Mouse (Mus musculus) MEL (cell line): ENCODE data around the gene Ercc6. TPM values are rescaled to one million over a fixed set of nuclear protein-coding genes. Genes with fewer than 3 reads are reported as not detected.

ENCODE experiments used
- DNase-seq: peaks from one replicate; pipeline ENCODE4 v3.0.0; 2011; ENCODE audit warnings: low read depth, low spot score
- H3K27ac ChIP-seq: 2 replicates; pipeline ENCODE4 v1.5.1; 2012; ENCODE audit warnings: low read depth, mild to moderate bottlenecking, control low read depth, low read length, moderate library complexity; ENCODE audit not compliant: control insufficient read depth
- H3K27me3 ChIP-seq, 2 experiments: fragments of 150-350 bp in 1 of 2; sonication (generic) in 1 of 2; 2 replicates each; pipeline ENCODE4 v1.6.1; 2012; ENCODE audit warnings: low read length in 2 of 2, mild to moderate bottlenecking in 2 of 2, improper control_type of control experiment in 1 of 2, moderate library complexity in 1 of 2; ENCODE audit not compliant: insufficient read depth in 2 of 2, control insufficient read depth in 1 of 2
- H3K36me3 ChIP-seq, 2 experiments: 2 replicates each; pipeline ENCODE4 v1.6.1; 2012 to 2014; ENCODE audit warnings: low read length in 2 of 2, improper control_type of control experiment in 1 of 2, inconsistent platforms in 1 of 2, mild to moderate bottlenecking in 1 of 2; ENCODE audit not compliant: insufficient read depth in 2 of 2, control insufficient read depth in 1 of 2
- H3K4me1 ChIP-seq, 2 experiments: fragments of 150-350 bp in 1 of 2; sonication (generic) in 1 of 2; 2 replicates each; pipeline ENCODE4 v1.6.1; 2012; ENCODE audit warnings: low read length in 2 of 2, improper control_type of control experiment in 1 of 2, mild to moderate bottlenecking in 1 of 2; ENCODE audit not compliant: insufficient read depth in 2 of 2, control insufficient read depth in 1 of 2
- H3K4me3 ChIP-seq, 2 experiments: fragments of 150-350 bp in 1 of 2; sonication (generic) in 1 of 2; 2 replicates each; pipeline ENCODE4 v1.5.1; 2012; ENCODE audit warnings: low read depth in 2 of 2, low read length in 2 of 2, mild to moderate bottlenecking in 2 of 2, moderate library complexity in 2 of 2, control low read depth in 1 of 2, improper control_type of control experiment in 1 of 2; ENCODE audit not compliant: control insufficient read depth in 1 of 2, insufficient read depth in 1 of 2
- H3K79me2 ChIP-seq: 2 replicates; pipeline ENCODE4 v1.6.1; 2012; ENCODE audit warnings: mild to moderate bottlenecking, low read length, moderate library complexity; ENCODE audit not compliant: control insufficient read depth, poor library complexity, insufficient read depth
- H3K9ac ChIP-seq: 2 replicates; pipeline ENCODE4 v1.6.1; 2012; ENCODE audit warnings: low read depth, mild to moderate bottlenecking, control low read depth, low read length, moderate library complexity; ENCODE audit not compliant: control insufficient read depth, poor library complexity, severe bottlenecking
- H3K9me3 ChIP-seq: fragments of 150-350 bp; sonication (generic); replicated peaks from 2 replicates; pipeline ENCODE4 v1.6.1; 2012; ENCODE audit warnings: mild to moderate bottlenecking, low read length, improper control_type of control experiment, moderate library complexity; ENCODE audit not compliant: insufficient read depth
- CHD1 ChIP-seq: IDR thresholded peaks from 2 replicates; pipeline ENCODE4 v1.6.1; 2012; ENCODE audit warnings: low read depth, mild to moderate bottlenecking, inconsistent platforms, low read length, improper control_type of control experiment
- CTCF ChIP-seq, 3 experiments: IDR thresholded peaks in 2 of 3; conservative IDR thresholded peaks in 1 of 3; 2 replicates each; pipeline ENCODE4 v1.5.1; 2011 to 2012; ENCODE audit warnings: low read length in 3 of 3, low read depth in 2 of 3, mild to moderate bottlenecking in 2 of 3, improper control_type of control experiment in 1 of 3, inconsistent platforms in 1 of 3, mixed read lengths in 1 of 3, moderate library complexity in 1 of 3; ENCODE audit not compliant: control insufficient read depth in 1 of 3, insufficient read depth in 1 of 3, poor library complexity in 1 of 3, severe bottlenecking in 1 of 3
- E2F4 ChIP-seq: IDR thresholded peaks from 2 replicates; pipeline ENCODE4 v1.6.1; 2011; ENCODE audit warnings: low read depth, low read length, improper control_type of control experiment, borderline replicate concordance
- ELF1 ChIP-seq: IDR thresholded peaks from 2 replicates; pipeline ENCODE4 v1.6.1; 2014; ENCODE audit warnings: low read depth, mild to moderate bottlenecking, inconsistent platforms, low read length, improper control_type of control experiment, moderate library complexity
- EP300 ChIP-seq, 2 experiments: IDR thresholded peaks; 2 replicates each; pipeline ENCODE4 v1.6.1; 2011; ENCODE audit warnings: improper control_type of control experiment in 2 of 2, low read length in 2 of 2, low read depth in 1 of 2, mild to moderate bottlenecking in 1 of 2
- ETS1 ChIP-seq: IDR thresholded peaks from 2 replicates; pipeline ENCODE4 v1.6.1; 2012; ENCODE audit warnings: low read depth, mild to moderate bottlenecking, inconsistent platforms, low read length, improper control_type of control experiment, moderate library complexity
- GABPA ChIP-seq: IDR thresholded peaks from 2 replicates; pipeline ENCODE4 v1.6.1; 2012; ENCODE audit warnings: low read depth, mild to moderate bottlenecking, inconsistent platforms, low read length, improper control_type of control experiment, moderate library complexity
- GATA1 ChIP-seq: IDR thresholded peaks from 2 replicates; pipeline ENCODE4 v1.6.1; 2011; ENCODE audit warnings: low read depth, low read length, improper control_type of control experiment
- HCFC1 ChIP-seq: IDR thresholded peaks from 2 replicates; pipeline ENCODE4 v1.6.1; 2012; ENCODE audit warnings: low read depth, mild to moderate bottlenecking, inconsistent platforms, low read length, improper control_type of control experiment, moderate library complexity
- JUND ChIP-seq: IDR thresholded peaks from 2 replicates; pipeline ENCODE4 v1.6.1; 2011; ENCODE audit warnings: low read depth, mild to moderate bottlenecking, improper control_type of control experiment, low read length
- MAFK ChIP-seq: IDR thresholded peaks from 2 replicates; pipeline ENCODE4 v1.6.1; 2011; ENCODE audit warnings: low read depth, mild to moderate bottlenecking, low read length, improper control_type of control experiment, borderline replicate concordance
- MAX ChIP-seq: IDR thresholded peaks from 2 replicates; pipeline ENCODE4 v1.6.1; 2011; ENCODE audit warnings: low read length, improper control_type of control experiment
- MXI1 ChIP-seq: IDR thresholded peaks from 2 replicates; pipeline ENCODE4 v1.6.1; 2011; ENCODE audit warnings: mild to moderate bottlenecking, low read depth, low read length, improper control_type of control experiment
- MYC ChIP-seq: IDR thresholded peaks from 2 replicates; pipeline ENCODE4 v1.6.1; 2011; ENCODE audit warnings: low read depth, mild to moderate bottlenecking, low read length, improper control_type of control experiment, moderate library complexity
- NELFE ChIP-seq: IDR thresholded peaks from 2 replicates; pipeline ENCODE4 v1.6.1; 2011; ENCODE audit warnings: low read depth, low read length, improper control_type of control experiment
- NRF1 ChIP-seq: IDR thresholded peaks from 2 replicates; pipeline ENCODE4 v1.6.1; 2014; ENCODE audit warnings: low read depth, mild to moderate bottlenecking, inconsistent platforms, low read length, improper control_type of control experiment, moderate library complexity; ENCODE audit not compliant: poor library complexity, insufficient read depth, severe bottlenecking
- POLR2A ChIP-seq, 2 experiments: IDR thresholded peaks; 2 replicates each; pipeline ENCODE4 v1.6.1; 2011 to 2012; ENCODE audit warnings: low read length in 2 of 2, mild to moderate bottlenecking in 2 of 2, control low read depth in 1 of 2, improper control_type of control experiment in 1 of 2, low read depth in 1 of 2, moderate library complexity in 1 of 2; ENCODE audit not compliant: control insufficient read depth in 1 of 2, insufficient read depth in 1 of 2, poor library complexity in 1 of 2
- POLR2AphosphoS2 ChIP-seq: IDR thresholded peaks from 2 replicates; pipeline ENCODE4 v1.6.1; 2011; ENCODE audit warnings: low read length, improper control_type of control experiment
- RAD21 ChIP-seq: IDR thresholded peaks from 2 replicates; pipeline ENCODE4 v1.6.1; 2011; ENCODE audit warnings: mild to moderate bottlenecking, low read depth, low read length, improper control_type of control experiment
- RCOR1 ChIP-seq: IDR thresholded peaks from 2 replicates; pipeline ENCODE4 v1.6.1; 2012; ENCODE audit warnings: low read depth, mild to moderate bottlenecking, inconsistent platforms, low read length, improper control_type of control experiment
- SIN3A ChIP-seq: IDR thresholded peaks from 2 replicates; pipeline ENCODE4 v1.6.1; 2012; ENCODE audit warnings: low read length, improper control_type of control experiment, inconsistent platforms
- SMC3 ChIP-seq: IDR thresholded peaks from 2 replicates; pipeline ENCODE4 v1.6.1; 2011; ENCODE audit warnings: low read depth, low read length, improper control_type of control experiment
- TAL1 ChIP-seq: IDR thresholded peaks from 2 replicates; pipeline ENCODE4 v1.6.1; 2012; ENCODE audit warnings: mild to moderate bottlenecking, inconsistent platforms, low read length, moderate library complexity, mixed read lengths
- TBP ChIP-seq: IDR thresholded peaks from 2 replicates; pipeline ENCODE4 v1.8.0; 2011; ENCODE audit warnings: low read depth, low read length, improper control_type of control experiment
- TCF12 ChIP-seq: IDR thresholded peaks from 2 replicates; pipeline ENCODE4 v1.6.1; 2014; ENCODE audit warnings: low read depth, mild to moderate bottlenecking, inconsistent platforms, low read length, improper control_type of control experiment, moderate library complexity
- UBTF ChIP-seq: IDR thresholded peaks from 2 replicates; pipeline ENCODE4 v1.6.1; 2012; ENCODE audit warnings: low read depth, mild to moderate bottlenecking, inconsistent platforms, low read length, improper control_type of control experiment, moderate library complexity, borderline replicate concordance; ENCODE audit not compliant: insufficient read depth
- USF1 ChIP-seq: IDR thresholded peaks from 2 replicates; pipeline ENCODE4 v1.6.1; 2014; ENCODE audit warnings: low read depth, mild to moderate bottlenecking, inconsistent platforms, low read length, improper control_type of control experiment, moderate library complexity
- USF2 ChIP-seq, 2 experiments: IDR thresholded peaks; 2 replicates each; pipeline ENCODE4 v1.6.1; 2011 to 2012; ENCODE audit warnings: improper control_type of control experiment in 2 of 2, low read length in 2 of 2, borderline replicate concordance in 1 of 2, inconsistent platforms in 1 of 2, low read depth in 1 of 2, mild to moderate bottlenecking in 1 of 2; ENCODE audit not compliant: insufficient read depth in 1 of 2
- ZC3H11A ChIP-seq: IDR thresholded peaks from 2 replicates; pipeline ENCODE4 v1.6.1; 2012; ENCODE audit warnings: low read depth, mild to moderate bottlenecking, inconsistent platforms, low read length, improper control_type of control experiment
- ZKSCAN1 ChIP-seq: IDR thresholded peaks from 2 replicates; pipeline ENCODE4 v1.6.1; 2012; ENCODE audit warnings: low read depth, mild to moderate bottlenecking, inconsistent platforms, low read length, improper control_type of control experiment, moderate library complexity
- polyA plus RNA-seq, 2 experiments: library from polyadenylated mRNA; stranded (reverse) in 1 of 2; unstranded in 1 of 2; fragments of >175 nt in 1 of 2; fragments of >200 nt in 1 of 2; gene quantifications; 2 replicates each; pipeline versions ENCODE4 v1.2.1 to v1.2.4; 2012; ENCODE audit warnings: low replicate concordance in 2 of 2, low read depth in 1 of 2; ENCODE audit not compliant: insufficient read length in 2 of 2, insufficient read depth in 1 of 2, missing spikeins in 1 of 2
- total RNA-seq: library from RNA; depleted of rRNA; stranded (reverse); fragments of 300-350 nt; gene quantifications from 2 replicates; pipeline ENCODE4 v1.2.3, GENCODE M21; 2012

Gene Ercc6
- total and polyA plus RNA-seq, 3 experiments: 15.1 to 186 (median 15.4) TPM

- H3K9me3 ChIP-seq: no peaks in the 10 kb centered on the region
- no peak for TF ChIP-seq ZC3H11A
- no peak for TF ChIP-seq JUND
- TF ChIP-seq POLR2AphosphoS2: no peak
- TF ChIP-seq USF2 (IDR thresholded peaks at IDR 0.05; ENCODE audit: borderline replicate concordance in 1 of 2, insufficient read depth in 1 of 2, low read depth in 1 of 2, low read length in 2 of 2): no peak
- TF ChIP-seq NRF1: no peak
- TF ChIP-seq POLR2A (IDR thresholded peaks at IDR 0.05; ENCODE audit: control insufficient read depth in 1 of 2, insufficient read depth in 1 of 2, low read depth in 1 of 2, low read length in 2 of 2, poor library complexity in 1 of 2): no peak
- no peak for TF ChIP-seq GABPA
- no peak for TF ChIP-seq RAD21
- no peak for TF ChIP-seq USF1
- peaks cover 15 to 45% of the 10 kb centered on the region in 2 experiments for H3K4me1 ChIP-seq
- H3K9ac ChIP-seq: no peak overlapping the region
- H3K79me2 ChIP-seq: no peaks in the 10 kb centered on the region
- H3K4me3 ChIP-seq: no peak overlapping the region
- H3K27ac ChIP-seq: peak overlapping the region; percentile 93
- H3K27me3 ChIP-seq: no peaks in the 10 kb centered on the region
- H3K36me3 ChIP-seq: peaks cover 0 to 26% of the 10 kb centered on the region in 2 experiments; a peak in 2 of 4 replicates
- no peak for DNase-seq
These were observed 6.1 kb upstream of the Ercc6 start for GRCm38 (mm10) chr14:32507216-32507615.

GRCm38 (mm10) chr14:32508105-32508835 lies 5.1 kb upstream of the Ercc6 start:
- DNase-seq: peak; percentile 92
- Histone ChIP-seq H3K27me3 (no peaks in the 10 kb centered on the region), H3K4me1 (peaks cover 15 to 46% of the 10 kb centered on the region in 2 experiments), H3K4me3 (peak overlapping the region; percentile 46 to 56), H3K36me3 (peaks cover 0 to 25% of the 10 kb centered on the region in 2 experiments; a peak in 2 of 4 replicates), H3K9ac (peak overlapping the region; percentile 64), H3K79me2 (no peaks in the 10 kb centered on the region), H3K9me3 (no peaks in the 10 kb centered on the region), H3K27ac (peak overlapping the region; percentile 93)
- no peak for TF ChIP-seq UBTF
- TF ChIP-seq EP300 (IDR thresholded peaks at IDR 0.05; ENCODE audit: low read depth in 1 of 2, low read length in 2 of 2): peak; percentile 85 to 91
- peak; percentile 26 to 51; a peak in 1 of 4 replicates for TF ChIP-seq POLR2A (IDR thresholded peaks at IDR 0.05; ENCODE audit: control insufficient read depth in 1 of 2, insufficient read depth in 1 of 2, low read depth in 1 of 2, low read length in 2 of 2, poor library complexity in 1 of 2)
- peak; percentile 81 for TF ChIP-seq RCOR1
- no peak for TF ChIP-seq JUND
- TF ChIP-seq ZC3H11A: no peak
- TF ChIP-seq MYC: peak; percentile 62; the same call in 1 of the 2 replicates
- TF ChIP-seq MXI1: peak; percentile 18
- 0 out of 2 replicates have a peak, but pooled peaks have one; percentile 33 for TF ChIP-seq ELF1
- TF ChIP-seq MAX: no peak
- TF ChIP-seq NELFE: no peak; the same call in 1 of the 2 replicates
- no peak for TF ChIP-seq CHD1
- TF ChIP-seq TCF12: peak; percentile 94
- no peak for TF ChIP-seq USF2 (IDR thresholded peaks at IDR 0.05; ENCODE audit: borderline replicate concordance in 1 of 2, insufficient read depth in 1 of 2, low read depth in 1 of 2, low read length in 2 of 2)
- peak; percentile 87 for TF ChIP-seq TAL1
- peak; percentile 91 for TF ChIP-seq GATA1
- no peak for TF ChIP-seq MAFK
- TF ChIP-seq ZKSCAN1: no peak
- TF ChIP-seq CTCF (IDR thresholded peaks at IDR 0.05 in 2 of 3, conservative IDR thresholded peaks at IDR 0.05 in 1 of 3; ENCODE audit: control insufficient read depth in 1 of 3, insufficient read depth in 1 of 3, low read depth in 2 of 3, low read length in 3 of 3, poor library complexity in 1 of 3, severe bottlenecking in 1 of 3): no peak
- peak; percentile 54 for TF ChIP-seq SIN3A
- 0 out of 2 replicates have a peak, but pooled peaks have one; percentile 10 for TF ChIP-seq TBP
- TF ChIP-seq HCFC1: peak; percentile 52; the same call in 1 of the 2 replicates
- TF ChIP-seq SMC3: no peak
- no peak for TF ChIP-seq E2F4
- peak; percentile 82 for TF ChIP-seq ETS1
